Mouse (Mus musculus): ENCODE measurements around the gene Egf.

DNA sequence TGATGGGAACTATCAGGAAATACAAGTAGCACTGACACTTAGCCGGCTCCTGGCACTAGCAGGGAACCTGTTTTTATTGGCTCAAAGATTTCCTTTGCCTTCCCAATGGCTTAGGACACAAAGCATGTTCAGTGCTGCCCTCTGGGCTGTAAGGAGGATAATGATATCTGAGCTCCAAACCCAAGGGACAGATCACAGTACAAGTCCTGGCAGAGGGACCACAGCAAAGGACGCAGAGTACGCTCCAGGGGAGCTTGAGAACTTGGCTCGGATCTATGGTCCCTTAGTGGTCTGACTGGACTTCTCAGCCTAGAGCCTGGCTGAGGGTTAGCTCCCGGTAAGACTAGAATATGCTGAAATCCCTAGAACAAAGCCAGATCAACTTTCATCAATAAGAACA is 74.9 kb downstream of the Egf start:
- no peak for TF ChIP-seq POLR2A (IDR thresholded peaks at IDR 0.05; ENCODE audit: control insufficient read depth, extremely low read depth, insufficient read depth, low read length, poor library complexity)
- no peak for TF ChIP-seq CTCF (IDR thresholded peaks at IDR 0.05; ENCODE audit: borderline replicate concordance, control insufficient read depth, extremely low read depth, insufficient read depth, low read length, poor library complexity)
